Mouse (Mus musculus) gastrocnemius, postnatal 14 days (tissue): ENCODE data around the gene Hes3. TPM values are rescaled to one million over a fixed set of nuclear protein-coding genes. Genes with fewer than 3 reads are reported as not detected.

Experiments used
- DNase-seq: peaks from one replicate; pipeline ENCODE4 v3.0.0; 2021; ENCODE audit warnings: mixed read lengths
- intact Hi-C: fragments of 180-260 bp; cut with DNase I; formaldehyde crosslinking; loops from one replicate; pipeline ENCODE4 v1.15.1; 2025; ENCODE audit warnings: low total_unique reads
- total RNA-seq, 2 experiments: library from RNA; stranded (reverse); gene quantifications; 2 replicates each; pipeline ENCODE4 v1.2.3; 2021

Gene Hes3
- total RNA-seq, 2 experiments from 2014 or later = not detected

- intact Hi-C loops = no loop called here
- no peak for DNase-seq
Measured at GRCm38 (mm10) chr4:152264867-152265568, 26.4 kb downstream of the Hes3 start.

- DNase-seq = no peak
- intact Hi-C loops = no loop called here
Measured at GRCm38 (mm10) chr4:152264177-152264530, 27.3 kb downstream of the Hes3 start.

GRCm38 (mm10) chr4:152263512-152264176 is 27.8 kb downstream of the Hes3 start:
- no peak for DNase-seq
- intact Hi-C loops = no loop called here

GRCm38 (mm10) chr4:152263089-152263488 is 28.4 kb downstream of the Hes3 start:
- no peak for DNase-seq
- intact Hi-C loops = no loop called here

- DNase-seq = no peak
Measured at GRCm38 (mm10) chr4:152262187-152262586, 29.3 kb downstream of the Hes3 start.

GRCm38 (mm10) chr4:152260451-152260850 is 31.0 kb downstream of the Hes3 start:
- intact Hi-C loops = no loop called here
- no peak for DNase-seq

More at GRCm38 (mm10) chr4:152262187-152262586, 29.3 kb downstream of the Hes3 start:
- intact Hi-C loops = no loop called here

GRCm38 (mm10) chr4:152257070-152257469 is 34.4 kb downstream of the Hes3 start:
- DNase-seq = peak; percentile 72
- intact Hi-C loops = no loop called here

- no peak for DNase-seq
- intact Hi-C loops = no loop called here
Measured at GRCm38 (mm10) chr4:152253183-152253759, 38.2 kb downstream of the Hes3 start.

- no peak for DNase-seq
Measured at GRCm38 (mm10) chr4:152250615-152251014, 40.8 kb downstream of the Hes3 start.

GRCm38 (mm10) chr4:152247195-152247594 is 44.3 kb downstream of the Hes3 start:
- intact Hi-C loops = no loop called here
- DNase-seq = no peak

More at GRCm38 (mm10) chr4:152250615-152251014, 40.8 kb downstream of the Hes3 start:
- intact Hi-C loops = no loop called here

- intact Hi-C loops = no loop called here
Measured at GRCm38 (mm10) chr4:152246011-152246410, 45.5 kb downstream of the Hes3 start.

GRCm38 (mm10) chr4:152244545-152245522 is 46.6 kb downstream of the Hes3 start:
- intact Hi-C loops = no loop called here

More at GRCm38 (mm10) chr4:152246011-152246410, 45.5 kb downstream of the Hes3 start:
- DNase-seq = no peak

GRCm38 (mm10) chr4:152243969-152244368 is 47.5 kb downstream of the Hes3 start:
- intact Hi-C loops = no loop called here
- no peak for DNase-seq

More at GRCm38 (mm10) chr4:152244545-152245522, 46.6 kb downstream of the Hes3 start:
- DNase-seq = no peak

GRCm38 (mm10) chr4:152243241-152243891 is 48.1 kb downstream of the Hes3 start:
- intact Hi-C loops = no loop called here
- no peak for DNase-seq

GRCm38 (mm10) chr4:152239974-152240373 is 51.5 kb downstream of the Hes3 start:
- DNase-seq = no peak
- intact Hi-C loops = no loop called here
